ENCODE assay signal across 8 mouse cellular contexts in genomic region chr3:126723021-126723449, GRCm38 (mm10).
A peak's percentile ranks its signal among the peaks of the same experiment; 100 is the strongest.
DNase-seq lines count a peak whose midpoint lies in the region; ATAC-seq lines count a peak whose summit lies in the region.

No protein-coding gene starts in this region.

- no peaks in the 10 kb centered on the region for H3K9me3 ChIP-seq in hindbrain, embryonic 14.5 days (ENCODE audit: control insufficient read depth, low read length)
- H3K9me3 ChIP-seq in hindbrain, embryonic 12.5 days (replicated peaks), result no peaks in the 10 kb centered on the region

- H3K9ac ChIP-seq in hindbrain, embryonic 14.5 days, result no peak overlapping the region
- no peak overlapping the region for H3K9ac ChIP-seq in hindbrain, embryonic 12.5 days

- no peak overlapping the region for H3K4me2 ChIP-seq in hindbrain, embryonic 14.5 days (replicated peaks)
- no peak overlapping the region for H3K4me2 ChIP-seq in hindbrain, embryonic 12.5 days (replicated peaks)

- no peaks in the 10 kb centered on the region for H3K36me3 ChIP-seq in hindbrain, embryonic 14.5 days (replicated peaks; ENCODE audit: control insufficient read depth, insufficient read depth)
- no peaks in the 10 kb centered on the region for H3K36me3 ChIP-seq in hindbrain, embryonic 12.5 days

- WGBS in hindbrain, embryonic 14.5 days, result 69% methylated on average over 5 of the region's 5 CpGs
- 79% methylated on average over 5 of the region's 5 CpGs for whole genome bisulfite sequencing in hindbrain, embryonic 12.5 days

- no peak overlapping the region for H3K4me3 ChIP-seq in hindbrain, embryonic 14.5 days (replicated peaks; ENCODE audit: low read length)
- no peak overlapping the region for H3K4me3 ChIP-seq in hindbrain, embryonic 12.5 days

- no peak for ATAC-seq in hindbrain, embryonic 14.5 days (ENCODE audit: low FRiP score)
- ATAC-seq in hindbrain, embryonic 12.5 days (ENCODE audit: low FRiP score), result no peak

- no peaks in the 10 kb centered on the region for H3K4me1 ChIP-seq in hindbrain, embryonic 14.5 days (replicated peaks; ENCODE audit: control insufficient read depth, insufficient read depth, low read length)
- no peaks in the 10 kb centered on the region for H3K4me1 ChIP-seq in hindbrain, embryonic 12.5 days

- H3K27me3 ChIP-seq in hindbrain, embryonic 14.5 days (ENCODE audit: control insufficient read depth, insufficient read depth, low read length), result no peaks in the 10 kb centered on the region
- H3K27me3 ChIP-seq in hindbrain, embryonic 12.5 days, result no peaks in the 10 kb centered on the region

- peak; percentile 49 for DNase-seq in hindbrain, embryonic 14.5 days (ENCODE audit: low spot score)
- DNase-seq in cerebellum, adult 9-11 months, result peak; percentile 92
- DNase-seq in layer of hippocampus, adult 8-10 months (ENCODE audit: low spot score in 2 of 2), result peak; percentile 52 to 63
- peak; percentile 39 to 59 for DNase-seq in right cerebral cortex, adult 2 months (ENCODE audit: low spot score in 2 of 2)
- no peak for DNase-seq in urinary bladder, postnatal 10 days (ENCODE audit: low spot score)
- no peak for DNase-seq in adrenal gland, postnatal 14 days
- DNase-seq in embryo, embryonic 10 days (ENCODE audit: low spot score), result no peak

- peak overlapping the region; percentile 51; the same call in 1 of the 2 replicates for H3K27ac ChIP-seq in hindbrain, embryonic 14.5 days
- H3K27ac ChIP-seq in hindbrain, embryonic 12.5 days, result no peak overlapping the region

Comparison
In these comparisons a context has a peak if more than half of its experiments do, and no peak if none do; other contexts are left out.
1. DNase-seq: peak in hindbrain, embryonic 14.5 days (single experiment), cerebellum, adult 9-11 months (single experiment), layer of hippocampus, adult 8-10 months (2 of 2) and right cerebral cortex, adult 2 months (2 of 2); none in urinary bladder, postnatal 10 days (single experiment), adrenal gland, postnatal 14 days (single experiment) and embryo, embryonic 10 days (single experiment).